In genomic region chr6:41911625-41912024, GRCm38 (mm10) we compare ENCODE assay signal across 28 mouse cellular contexts. TPM values are rescaled to one million over a fixed set of nuclear protein-coding genes. Genes with fewer than 3 reads are reported as not detected.
"Had no signal": no experiment of that assay in that cellular context is flagged by ENCODE, and none has a peak within 500 bp of the region (broad histone marks: within the 10 kb centered on the region; RNA-seq: fewer than 3 reads in every experiment).

No protein-coding gene starts in this region.

- H3K9ac ChIP-seq: limb, embryonic 13.5 days; liver, embryonic 12.5 days; liver, embryonic 15.5 days; lung, embryonic 15.5 days; midbrain, embryonic 12.5 days; midbrain, embryonic 15.5 days; neural tube, embryonic 12.5 days; neural tube, embryonic 15.5 days had no signal

- H3K4me1 ChIP-seq: limb, embryonic 10.5 days; limb, embryonic 13.5 days; liver, embryonic 12.5 days; liver, embryonic 15.5 days; lung, embryonic 15.5 days; midbrain, embryonic 12.5 days; midbrain, embryonic 15.5 days; neural tube, embryonic 12.5 days; neural tube, embryonic 15.5 days had no signal

- H3K36me3 ChIP-seq: limb, embryonic 10.5 days; limb, embryonic 13.5 days; liver, embryonic 12.5 days; liver, embryonic 15.5 days; lung, embryonic 15.5 days; midbrain, embryonic 12.5 days; midbrain, embryonic 15.5 days; neural tube, embryonic 12.5 days; neural tube, embryonic 15.5 days had no signal

- H3K4me3 ChIP-seq: layer of hippocampus, adult 2 months; limb, embryonic 10.5 days; limb, embryonic 13.5 days; liver, embryonic 12.5 days; liver, embryonic 15.5 days; lung, embryonic 15.5 days; midbrain, embryonic 12.5 days; midbrain, embryonic 15.5 days; neural tube, embryonic 12.5 days; neural tube, embryonic 15.5 days had no signal

- DNase-seq: kidney, adult 9 months; kidney, postnatal 25 days; layer of hippocampus, adult 9-11 months; liver; lung, adult 18-20 months; lung, postnatal 10 days; lung, postnatal 36 days; thymus, adult 18-20 months; thymus, postnatal 4 days had no signal

- H3K9me3 ChIP-seq: limb, embryonic 10.5 days; limb, embryonic 13.5 days; liver, embryonic 15.5 days; lung, embryonic 15.5 days; midbrain, embryonic 12.5 days; midbrain, embryonic 15.5 days; neural tube, embryonic 12.5 days; neural tube, embryonic 15.5 days had no signal

- ATAC-seq: liver, embryonic 12.5 days; midbrain, embryonic 15.5 days had no signal

- H3K27ac ChIP-seq: kidney, postnatal 0 days; layer of hippocampus, adult 2 months; limb, embryonic 10.5 days; limb, embryonic 13.5 days; liver, embryonic 12.5 days; liver, embryonic 15.5 days; lung, embryonic 15.5 days; midbrain, embryonic 12.5 days; midbrain, embryonic 15.5 days; neural tube, embryonic 12.5 days; neural tube, embryonic 15.5 days had no signal

- H3K4me2 ChIP-seq: limb, embryonic 13.5 days; liver, embryonic 12.5 days; liver, embryonic 15.5 days; lung, embryonic 15.5 days; midbrain, embryonic 12.5 days; midbrain, embryonic 15.5 days; neural tube, embryonic 12.5 days; neural tube, embryonic 15.5 days had no signal

- H3K27me3 ChIP-seq: limb, embryonic 13.5 days; liver, embryonic 12.5 days; liver, embryonic 15.5 days; lung, embryonic 15.5 days; midbrain, embryonic 12.5 days; midbrain, embryonic 15.5 days; neural tube, embryonic 12.5 days; neural tube, embryonic 15.5 days had no signal

RNA-seq across cellular contexts. Expression of gene Sval1, which starts 39.8 kb away (rescaled TPM):
- total RNA-seq: layer of hippocampus, adult 2 months; layer of hippocampus, postnatal 25 days; left cerebral cortex, adult 18-20 months; left cerebral cortex, postnatal 25 days had no signal
- polyA plus RNA-seq: kidney, postnatal 0 days; limb, embryonic 10.5 days; limb, embryonic 13.5 days; liver, embryonic 12.5 days; liver, embryonic 15.5 days; lung, embryonic 15.5 days; midbrain, embryonic 12.5 days; midbrain, embryonic 15.5 days; neural tube, embryonic 12.5 days; neural tube, embryonic 15.5 days; small intestine, adult 2 months; spleen, adult 2 months; stomach, embryonic 16.5 days; testis, adult 2 months had no signal

RNA-seq across cellular contexts. Expression of gene Sval3, which starts 56.3 kb away (rescaled TPM):
- total RNA-seq: layer of hippocampus, adult 2 months; layer of hippocampus, postnatal 25 days; left cerebral cortex, adult 18-20 months; left cerebral cortex, postnatal 25 days had no signal
- polyA plus RNA-seq: kidney, postnatal 0 days; large intestine, adult 2 months; limb, embryonic 10.5 days; limb, embryonic 13.5 days; liver, embryonic 12.5 days; liver, embryonic 15.5 days; lung, embryonic 15.5 days; midbrain, embryonic 12.5 days; midbrain, embryonic 15.5 days; neural tube, embryonic 12.5 days; neural tube, embryonic 15.5 days; small intestine, adult 2 months; spleen, adult 2 months; stomach, embryonic 16.5 days; testis, adult 2 months had no signal

RNA-seq across cellular contexts. Expression of gene Sval2, which starts 58.8 kb away (rescaled TPM):
- total RNA-seq: layer of hippocampus, adult 2 months; layer of hippocampus, postnatal 25 days; left cerebral cortex, adult 18-20 months; left cerebral cortex, postnatal 25 days had no signal
- polyA plus RNA-seq: kidney, postnatal 0 days; large intestine, adult 2 months; limb, embryonic 10.5 days; limb, embryonic 13.5 days; liver, embryonic 12.5 days; liver, embryonic 15.5 days; lung, embryonic 15.5 days; midbrain, embryonic 12.5 days; midbrain, embryonic 15.5 days; neural tube, embryonic 12.5 days; neural tube, embryonic 15.5 days; small intestine, adult 2 months; spleen, adult 2 months; stomach, embryonic 16.5 days; testis, adult 2 months had no signal
